Comparison of ENCODE assay signal across 9 mouse cellular contexts in the genomic region with DNA sequence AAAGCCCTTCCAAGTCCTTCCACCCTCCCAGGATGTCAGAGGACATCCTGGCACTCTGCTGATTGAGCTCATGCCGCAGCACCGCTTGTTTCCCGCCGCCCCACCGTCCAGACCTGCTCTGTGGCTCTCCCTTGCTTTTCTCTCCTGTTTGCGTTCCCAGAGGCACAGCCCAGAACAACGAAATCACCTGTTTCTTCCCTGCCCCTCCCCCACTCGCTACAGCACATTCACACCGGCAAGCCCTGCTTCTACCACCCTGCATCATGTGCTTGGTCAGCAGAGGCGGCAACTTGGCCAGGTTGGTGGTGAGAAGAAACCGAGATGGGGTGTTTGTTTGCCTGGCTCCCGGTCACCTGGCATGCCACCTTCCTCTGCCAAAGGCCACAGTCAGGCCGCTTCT. TPM values are rescaled to one million over a fixed set of nuclear protein-coding genes. Genes with fewer than 3 reads are reported as not detected.
DNase-seq lines count a peak whose midpoint lies in the region; ATAC-seq and TF ChIP-seq lines count a peak whose summit lies in the region.
"Had no signal": no experiment of that assay in that cellular context is flagged by ENCODE, and none has a peak within 500 bp of the region (broad histone marks: within the 10 kb centered on the region; RNA-seq: fewer than 3 reads in every experiment).

No protein-coding gene starts in this region.

- 31% methylated on average over 13 of the region's 13 CpGs for WGBS in heart, embryonic 15.5 days
- 22% methylated on average over 13 of the region's 13 CpGs for WGBS in kidney, adult 2 months

- no peaks in the 10 kb centered on the region for H3K36me3 ChIP-seq in heart, embryonic 15.5 days
- H3K36me3 ChIP-seq in kidney, adult 2 months (ENCODE audit: control insufficient read depth, insufficient read depth, low read length): no peaks in the 10 kb centered on the region

- H3K27ac ChIP-seq in heart, embryonic 15.5 days: no peak overlapping the region
- peak overlapping the region; percentile 66 for H3K27ac ChIP-seq in kidney, adult 2 months (ENCODE audit: insufficient read depth, low read depth, low read length)

- TF ChIP-seq CTCF in kidney, adult 2 months (conservative IDR thresholded peaks at IDR 0.05; ENCODE audit: insufficient read depth, insufficient read length, low read depth, low read length): no peak

- no peak overlapping the region for H3K9ac ChIP-seq in heart, embryonic 15.5 days

- DNase-seq in heart, adult 11 months: no peak
- peak; percentile 33 to 58 for DNase-seq in cerebellum, postnatal 25 days
- peak; percentile 70 for DNase-seq in kidney, adult 2 months
- peak; percentile 18 for DNase-seq in lung, postnatal 10 days
- no peak for DNase-seq in Muller cell, postnatal 12 days (ENCODE audit: inconsistent ontology term)
- DNase-seq in urinary bladder, postnatal 25 days (ENCODE audit: low spot score): no peak

- ATAC-seq in heart, embryonic 15.5 days (replicated peaks; ENCODE audit: insufficient number of reproducible peaks, insufficient read depth, low FRiP score, low read depth): no peak
- ATAC-seq in megakaryocyte progenitor cell, adult 5-6 weeks (replicated peaks; ENCODE audit: poor library complexity): no peak

- peaks cover 8% of the 10 kb centered on the region; the same call in 1 of the 2 replicates for H3K4me1 ChIP-seq in heart, embryonic 15.5 days (replicated peaks)
- no peaks in the 10 kb centered on the region; the same call in 1 of the 2 replicates for H3K4me1 ChIP-seq in kidney, adult 2 months (ENCODE audit: control insufficient read depth, insufficient read depth, low read length)

- no peak for TF ChIP-seq POLR2A in kidney, adult 2 months (IDR thresholded peaks at IDR 0.05; ENCODE audit: low read depth, low read length)

- no peak overlapping the region for H3K4me3 ChIP-seq in heart, embryonic 15.5 days
- peak overlapping the region; percentile 15; the same call in 1 of the 2 replicates for H3K4me3 ChIP-seq in kidney, adult 2 months (ENCODE audit: insufficient read depth, low read depth, low read length)
- H3K4me3 ChIP-seq: erythroblast, embryonic 14.5 days had no signal

- no peaks in the 10 kb centered on the region for H3K9me3 ChIP-seq in heart, embryonic 15.5 days (replicated peaks)

- no peaks in the 10 kb centered on the region for H3K27me3 ChIP-seq in heart, embryonic 15.5 days
- H3K27me3 ChIP-seq in kidney, adult 2 months (replicated peaks; ENCODE audit: control insufficient read depth, insufficient read depth, low read length): no peaks in the 10 kb centered on the region

- peak overlapping the region; percentile 29 for H3K4me2 ChIP-seq in heart, embryonic 15.5 days

RNA-seq across cellular contexts. Expression of a gene that starts 13.9 kb away (rescaled TPM):
- 22.2 and 27.5 TPM in 2 replicates for polyA plus RNA-seq in heart, embryonic 15.5 days (2015; fragmentation: Nextera tagmentation; extraction: Ambion mirVana)
- polyA plus RNA-seq in kidney, adult 2 months (2012; rRNA removed): 9.1 and 10.1 TPM in 2 replicates
- total RNA-seq in megakaryocyte progenitor cell, adult 5-6 weeks (2015): 36.2 and 41.8 TPM in 2 replicates
- 65.0 and 92.2 TPM in 2 replicates for total RNA-seq in megakaryocyte progenitor cell, adult 5-6 weeks (2017)

RNA-seq across cellular contexts. Expression of a gene that starts 55.9 kb away (rescaled TPM):
- polyA plus RNA-seq in heart, embryonic 15.5 days (2015; fragmentation: Nextera tagmentation; extraction: Ambion mirVana): 53.6 and 64.9 TPM in 2 replicates
- polyA plus RNA-seq in kidney, adult 2 months (2012; rRNA removed): 58.0 and 62.1 TPM in 2 replicates
- 50.6 and 56.6 TPM in 2 replicates for total RNA-seq in megakaryocyte progenitor cell, adult 5-6 weeks (2015)
- 96.0 and 102 TPM in 2 replicates for total RNA-seq in megakaryocyte progenitor cell, adult 5-6 weeks (2017)

Comparison
In these comparisons a context has a peak if more than half of its experiments do, and no peak if none do; other contexts are left out.
1. DNase-seq: peak in cerebellum, postnatal 25 days (2 of 2), kidney, adult 2 months (single experiment) and lung, postnatal 10 days (single experiment); none in heart, adult 11 months (single experiment), Muller cell, postnatal 12 days (single experiment) and urinary bladder, postnatal 25 days (single experiment).